Mouse (Mus musculus) stomach, adult 2 months (tissue): ENCODE results near the gene Spsb2. TPM values are rescaled to one million over a fixed set of nuclear protein-coding genes. Genes with fewer than 3 reads are reported as not detected.

Experiments
- polyA plus RNA-seq: library from polyadenylated mRNA; depleted of rRNA; stranded (reverse); fragments of >200 nt; gene quantifications from 2 replicates; pipeline ENCODE4 v1.2.3, GENCODE M21; 2012; rRNA removed

The Spsb2 gene
- 14.1 and 16.2 TPM in 2 replicates for polyA plus RNA-seq

DNA sequence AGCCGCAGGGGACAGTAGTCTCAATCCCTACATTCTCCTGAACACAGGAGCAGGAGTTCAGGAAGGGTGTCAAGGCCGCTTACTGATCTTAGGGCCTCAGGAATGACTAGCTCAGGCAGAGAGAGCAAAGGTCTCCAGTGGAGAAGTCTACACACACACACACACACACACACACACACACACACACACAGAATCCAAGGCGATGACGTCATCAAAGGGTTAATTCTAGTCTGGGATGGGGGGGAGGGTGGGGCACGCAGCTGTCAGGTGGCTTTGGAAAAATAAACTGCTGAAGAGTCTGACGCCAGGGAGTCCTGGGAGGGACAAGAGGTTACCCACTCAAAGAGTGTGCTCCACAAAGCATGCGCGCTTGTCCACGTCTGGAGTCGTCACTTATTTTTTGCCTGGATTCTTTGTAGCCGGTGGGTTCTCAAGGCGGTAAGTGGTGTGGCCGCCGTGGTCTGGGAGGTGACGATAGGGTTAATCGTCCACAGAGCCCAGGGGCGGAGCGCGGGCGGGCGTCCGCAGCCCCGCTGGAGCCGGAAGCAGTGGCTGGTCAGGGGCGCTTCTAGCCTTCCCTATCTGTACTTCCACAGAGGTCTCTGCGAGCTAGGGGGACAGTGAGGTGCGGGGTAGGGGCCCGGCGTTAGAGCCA lies at the start of gene Spsb2:
Spsb2 (plus strand) TSS at position 304 of the 655 bp plus-strand sequence.

DNA sequence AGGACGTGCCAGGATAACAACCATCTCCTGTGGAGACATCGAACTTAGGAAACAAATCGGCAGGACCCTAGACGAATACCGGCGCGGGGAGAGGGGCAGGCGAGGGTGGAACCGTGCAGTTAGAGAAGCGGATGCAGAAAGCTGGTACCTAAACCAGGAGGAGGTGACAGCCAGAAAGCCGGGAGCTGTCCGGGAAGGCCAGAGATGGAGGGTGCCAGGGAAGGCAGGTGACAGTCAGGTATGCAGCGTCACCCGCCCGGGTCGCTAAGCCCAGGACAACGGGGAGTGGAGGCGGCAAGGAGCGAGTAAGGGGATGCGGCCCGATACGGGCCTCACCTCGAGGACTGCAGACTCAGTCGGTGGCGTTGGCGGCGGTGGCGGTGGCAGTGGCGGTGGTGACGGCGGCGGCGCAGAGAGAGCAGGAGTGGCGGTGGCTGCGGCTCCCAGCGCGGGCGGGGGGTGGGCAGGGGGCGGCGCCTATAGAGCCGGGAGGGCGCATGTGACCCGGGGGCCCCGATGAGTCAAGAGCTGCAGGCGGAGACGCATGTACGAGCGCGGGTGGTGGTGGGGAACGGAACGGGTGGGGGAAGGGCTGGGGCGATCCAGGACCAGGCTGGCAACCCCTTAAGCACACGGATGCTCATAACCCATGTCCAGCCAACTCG lies 39.2 kb upstream of the Spsb2 start, which contains the start of gene Eno2:
Eno2 (minus strand) TSS at position 573 of the 665 bp plus-strand sequence.

DNA sequence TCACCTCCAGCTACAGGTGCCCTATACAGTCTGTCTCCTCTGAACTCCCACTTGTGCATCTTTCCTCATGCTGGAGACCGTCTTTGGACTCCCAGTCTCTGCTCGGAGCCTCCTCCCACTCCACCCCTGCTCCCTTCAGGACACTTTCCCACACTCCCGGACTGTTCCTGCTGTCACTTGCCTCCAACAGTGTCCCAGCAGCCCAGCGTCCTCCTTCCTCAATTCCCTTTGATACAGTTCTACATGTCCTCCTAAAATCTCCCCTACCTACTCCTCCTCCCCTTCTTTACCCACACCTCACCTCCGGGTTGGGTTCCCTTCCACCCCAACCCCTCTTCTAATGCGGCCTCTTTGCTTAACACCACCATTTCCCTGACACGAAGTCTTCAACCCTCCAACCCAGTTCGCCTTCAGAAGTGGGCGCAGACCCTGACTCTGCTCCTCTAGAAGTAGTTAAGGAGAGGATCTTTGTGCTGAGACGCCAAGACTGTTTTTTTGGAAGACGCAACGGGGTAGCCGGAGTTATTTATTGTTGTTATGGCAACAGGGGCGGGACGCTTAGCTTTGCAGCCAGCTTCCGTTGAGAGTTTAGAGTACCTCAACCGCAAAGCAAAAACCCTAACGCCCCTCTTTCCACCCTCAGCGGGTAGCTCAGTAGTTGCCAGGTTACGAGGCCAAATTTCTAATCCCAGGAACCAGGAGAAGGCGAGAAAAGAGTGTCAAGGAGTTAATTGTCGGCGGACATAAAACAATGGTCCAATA lies 29.1 kb upstream of the Spsb2 start, which contains the start of gene Lrrc23:
Lrrc23 (minus strand) TSS at position 506 of the 762 bp plus-strand sequence.

DNA sequence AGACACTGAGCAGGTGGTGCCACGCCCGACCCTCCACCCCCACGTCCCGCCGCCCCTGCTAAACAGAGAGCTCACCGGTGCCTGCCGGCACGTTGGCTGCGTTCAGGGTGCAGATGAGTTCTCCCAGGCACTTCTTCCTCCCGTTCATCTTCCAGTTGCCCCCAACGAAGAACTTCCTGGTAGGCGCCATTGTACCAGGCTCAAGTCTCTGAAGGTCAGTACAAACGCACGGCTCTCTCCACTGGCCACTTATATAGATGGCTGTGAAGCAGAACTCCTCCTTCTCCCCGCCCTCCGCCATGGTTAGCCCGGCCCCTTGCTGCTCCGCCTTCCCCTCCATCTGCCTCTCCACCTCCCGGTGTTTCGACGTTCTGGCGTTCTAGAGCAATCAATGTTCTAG lies 5.5 kb downstream of the Spsb2 start, which contains the start of gene Tpi1:
Tpi1 (minus strand) TSS at position 364 of the 400 bp plus-strand sequence.

DNA sequence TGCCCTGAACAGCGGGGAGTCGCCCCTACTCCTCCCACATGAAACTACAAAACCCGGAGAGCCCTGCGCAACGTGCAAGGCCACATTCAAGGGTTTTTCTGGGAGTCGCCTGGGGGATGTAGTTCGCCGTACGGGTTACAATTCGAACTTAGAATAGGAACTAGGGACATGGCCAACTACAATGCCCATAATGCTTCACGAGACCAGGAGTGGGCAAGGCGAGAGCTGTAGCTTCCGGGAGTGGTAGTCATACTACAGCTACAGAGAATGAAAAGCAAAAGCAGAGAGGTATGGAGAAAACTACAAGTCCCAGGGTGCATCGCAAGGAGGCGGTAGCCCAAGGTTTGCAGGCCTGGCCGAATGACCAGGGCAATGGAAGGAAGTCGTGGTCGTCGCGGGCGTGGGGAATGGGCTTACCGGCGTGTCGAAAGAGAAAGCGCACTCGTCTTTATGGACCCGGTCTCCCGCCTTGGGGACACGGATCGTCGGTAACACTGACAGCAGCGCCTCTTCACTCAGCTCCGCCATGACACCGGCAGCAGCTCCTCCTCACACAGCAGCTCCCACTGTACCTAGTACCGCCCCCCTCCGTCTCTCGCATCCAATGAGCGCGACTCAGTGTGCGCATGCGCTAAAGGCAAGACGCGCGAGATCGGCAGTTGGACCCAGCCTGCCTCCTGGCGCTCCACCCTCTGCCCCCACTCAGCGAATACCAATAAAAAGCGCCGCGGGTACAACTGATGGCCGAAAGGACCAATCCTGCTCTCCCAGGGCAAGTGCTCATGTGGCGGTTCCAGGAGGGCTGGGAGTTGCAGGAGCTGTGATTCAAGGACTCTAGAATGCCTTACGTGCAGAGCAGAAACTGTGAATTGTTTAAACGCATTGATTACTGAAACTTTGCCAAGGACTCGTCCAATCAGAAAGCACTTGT lies 20.7 kb downstream of the Spsb2 start, which contains the start of the genes Usp5 and Cdca3:
Usp5 (minus strand) TSS at position 617 of the 931 bp plus-strand sequence.
Cdca3 (plus strand) TSS at position 680 of the 931 bp plus-strand sequence.

DNA sequence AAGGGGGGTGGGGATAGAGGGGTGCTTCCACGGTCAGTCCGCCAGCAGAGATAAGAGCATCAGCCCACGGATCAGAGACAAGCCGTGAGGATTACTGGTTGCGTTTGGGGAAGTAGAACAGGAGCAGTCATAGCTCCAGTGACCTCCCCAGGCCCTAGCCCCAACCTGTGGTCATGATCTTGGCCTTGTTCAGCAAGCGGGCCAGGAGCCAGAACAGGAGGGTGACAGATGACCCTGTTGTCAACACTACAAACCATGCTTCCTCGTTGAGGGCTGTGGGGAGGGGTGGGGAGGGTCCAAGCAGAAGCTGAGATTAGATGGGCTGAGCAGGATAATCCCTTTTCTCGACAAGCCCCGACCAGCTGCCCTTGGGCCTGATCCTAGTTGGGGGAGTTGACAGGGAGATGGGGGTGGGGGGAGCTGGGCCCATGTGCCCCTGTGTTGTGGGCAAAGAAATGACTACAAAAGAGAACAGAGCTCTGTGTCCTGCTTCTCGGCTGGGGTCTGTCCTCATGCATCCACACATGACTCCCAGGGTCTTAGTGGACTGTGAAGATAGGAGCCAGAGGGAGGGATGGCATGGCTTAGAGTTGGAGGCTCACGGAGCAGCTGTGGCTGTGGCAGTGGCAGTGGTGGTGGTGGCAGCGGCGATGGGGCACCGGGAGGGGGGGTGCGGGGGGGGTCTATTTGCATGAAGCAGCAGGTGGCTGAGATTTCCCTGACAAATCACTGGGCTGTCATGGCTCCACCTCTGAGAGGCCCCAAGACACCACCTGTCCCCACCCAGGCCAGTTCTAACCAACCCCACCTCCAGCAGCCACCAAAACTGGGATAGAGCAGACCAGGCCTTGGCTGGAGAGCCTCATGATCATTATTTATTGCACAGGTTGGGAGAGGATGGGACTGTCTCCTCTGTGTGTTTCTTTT lies 32.0 kb downstream of the Spsb2 start, which contains the start of gene Gnb3:
Gnb3 (minus strand) TSS at position 35 of the 927 bp plus-strand sequence.

DNA sequence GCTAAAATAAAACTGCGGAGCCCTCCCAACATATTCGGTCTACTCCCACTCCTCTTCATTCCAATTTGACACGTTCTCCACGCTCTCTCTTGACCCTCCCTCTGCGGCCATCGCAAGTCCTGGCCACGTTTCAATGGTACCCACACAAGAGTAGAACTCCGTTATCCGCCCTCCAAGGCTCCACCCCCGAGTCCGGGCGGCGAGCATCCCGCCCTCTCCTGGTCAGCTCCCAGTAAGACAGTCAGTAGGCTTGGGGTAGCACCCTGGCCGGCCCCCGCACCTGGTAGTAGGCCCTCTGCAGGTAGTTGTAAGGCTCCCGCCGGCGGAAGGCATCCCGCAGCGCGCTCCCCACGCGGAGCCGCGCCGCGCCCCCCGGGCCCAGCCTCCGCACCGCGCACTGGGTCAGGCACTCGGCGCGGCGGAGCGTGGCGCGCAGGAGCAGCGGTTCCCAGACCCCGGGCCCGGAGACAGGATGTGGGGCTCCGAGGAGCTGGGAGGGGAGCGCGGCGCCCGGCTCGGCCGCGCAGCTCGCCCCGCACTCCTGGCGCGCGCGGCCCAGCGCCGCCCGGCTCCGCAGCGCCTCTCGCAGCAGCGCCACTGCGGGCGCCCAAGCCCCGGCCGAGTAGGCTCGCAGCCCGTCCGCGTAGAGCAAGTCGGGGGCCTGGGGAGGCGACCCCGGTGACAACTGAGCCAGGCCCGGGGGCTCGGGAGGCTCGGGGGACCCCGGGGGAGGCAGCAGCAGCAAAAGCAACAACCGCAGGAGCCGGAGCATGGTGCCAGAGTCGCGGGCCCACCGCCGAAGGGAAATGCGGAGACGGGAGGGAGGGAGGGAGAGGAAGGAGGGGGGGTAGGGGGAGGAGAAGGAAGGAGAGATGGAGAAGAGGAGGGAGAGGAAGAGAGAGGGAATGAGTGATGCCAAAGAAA lies 48.7 kb downstream of the Spsb2 start, which contains the start of gene P3h3:
P3h3 (minus strand) TSS at position 837 of the 924 bp plus-strand sequence.

Other genes starting within 250 kb of the Spsb2 start
- gene C1rb, start 238.4 kb upstream of the Spsb2 start, polyA plus RNA-seq: 0.09 and 0.12 TPM in 2 replicates
- not detected in 2 replicates for gene C1s2, start 172.6 kb upstream of the Spsb2 start, polyA plus RNA-seq
- 46.7 and 49.3 TPM in 2 replicates for gene Lpcat3, start 145.6 kb upstream of the Spsb2 start, polyA plus RNA-seq
- gene Emg1, start 96.5 kb upstream of the Spsb2 start, polyA plus RNA-seq: 9.4 and 10.8 TPM in 2 replicates
- gene Phb2, start 96.3 kb upstream of the Spsb2 start, polyA plus RNA-seq: 83.4 and 111 TPM in 2 replicates
- gene Ptpn6, start 69.9 kb upstream of the Spsb2 start, polyA plus RNA-seq: 9.1 and 9.5 TPM in 2 replicates
- 80.8 and 106 TPM in 2 replicates for gene Grcc10, start 67.3 kb upstream of the Spsb2 start, polyA plus RNA-seq
- gene Gm45234, start 52.6 kb upstream of the Spsb2 start, polyA plus RNA-seq: not detected in 2 replicates
- gene Atn1, start 52.1 kb upstream of the Spsb2 start, polyA plus RNA-seq: 38.7 and 38.9 TPM in 2 replicates
- gene Eno2, start 39.0 kb upstream of the Spsb2 start, polyA plus RNA-seq: 4.7 and 5.5 TPM in 2 replicates
- 0.13 and 0.26 TPM in 2 replicates for gene Lrrc23, start 28.9 kb upstream of the Spsb2 start, polyA plus RNA-seq
- gene Tpi1, start 5.6 kb downstream of the Spsb2 start, polyA plus RNA-seq: 179 and 210 TPM in 2 replicates
- gene Usp5, start 20.8 kb downstream of the Spsb2 start, polyA plus RNA-seq: 36.1 and 46.9 TPM in 2 replicates
- 19.8 and 24.0 TPM in 2 replicates for gene Cdca3, start 20.9 kb downstream of the Spsb2 start, polyA plus RNA-seq
- gene Gnb3, start 31.6 kb downstream of the Spsb2 start, polyA plus RNA-seq: 0.10 and 0.24 TPM in 2 replicates
- 12.1 and 14.8 TPM in 2 replicates for gene P3h3, start 49.1 kb downstream of the Spsb2 start, polyA plus RNA-seq
- 0.77 and 0.80 TPM in 2 replicates for gene Gpr162, start 55.3 kb downstream of the Spsb2 start, polyA plus RNA-seq
- 0.58 and 0.83 TPM in 2 replicates for gene Cd4, start 79.6 kb downstream of the Spsb2 start, polyA plus RNA-seq
- 0.84 and 2.3 TPM in 2 replicates for gene Lag3, start 103.0 kb downstream of the Spsb2 start, polyA plus RNA-seq
- gene Ptms, start 111.4 kb downstream of the Spsb2 start, polyA plus RNA-seq: 1,316 and 1,529 TPM in 2 replicates
- gene Mlf2, start 122.7 kb downstream of the Spsb2 start, polyA plus RNA-seq: 194 and 239 TPM in 2 replicates
- 101 and 118 TPM in 2 replicates for gene Cops7a, start 156.9 kb downstream of the Spsb2 start, polyA plus RNA-seq
- gene Pianp, start 188.0 kb downstream of the Spsb2 start, polyA plus RNA-seq: 7.0 and 7.5 TPM in 2 replicates
- 24.5 and 29.6 TPM in 2 replicates for gene Zfp384, start 200.5 kb downstream of the Spsb2 start, polyA plus RNA-seq
- gene Ing4, start 231.1 kb downstream of the Spsb2 start, polyA plus RNA-seq: 13.9 and 17.2 TPM in 2 replicates
- 8.2 and 12.1 TPM in 2 replicates for gene Acrbp, start 241.0 kb downstream of the Spsb2 start, polyA plus RNA-seq